In genomic region chr2:146347942-146348341, GRCm38 (mm10) we compare ENCODE assay signal across 11 mouse cellular contexts.
DNase-seq lines count a peak whose midpoint lies in the region.
"Had no signal": no experiment of that assay in that cellular context is flagged by ENCODE, and none has a peak within 500 bp of the region (broad histone marks: within the 10 kb centered on the region; RNA-seq: fewer than 3 reads in every experiment).

No protein-coding gene starts in this region.

- DNase-seq in retina, postnatal 1 day = peak; percentile 81
- DNase-seq in retina, embryonic 14.5 days (ENCODE audit: low spot score) = no peak
- peak; percentile 53 to 66 for DNase-seq in frontal cortex, adult 2 months (ENCODE audit: extremely low spot score in 1 of 2, low spot score in 1 of 2)
- peak; percentile 58 for DNase-seq in left cerebral cortex, adult 11 months (ENCODE audit: low spot score)
- peak; percentile 47 to 48 for DNase-seq in right cerebral cortex, postnatal 36 days (ENCODE audit: low spot score in 2 of 2)
- no peak for DNase-seq in urinary bladder, postnatal 4 days (ENCODE audit: low spot score in 2 of 2)
- no peak for DNase-seq in adrenal gland, postnatal 14 days
- DNase-seq in gastrocnemius, postnatal 36 days = no peak
- DNase-seq: adrenal gland, postnatal 36 days; kidney, adult 2 months; thymus, postnatal 25 days had no signal

- intact Hi-C loops in gastrocnemius, postnatal 36 days (cut with DNase I) = no loop called here

Comparison
In these comparisons a context has a peak if more than half of its experiments do, and no peak if none do; other contexts are left out.
1. DNase-seq: peak in retina, postnatal 1 day (single experiment), frontal cortex, adult 2 months (2 of 2), left cerebral cortex, adult 11 months (single experiment) and right cerebral cortex, postnatal 36 days (2 of 2); none in retina, embryonic 14.5 days (single experiment), urinary bladder, postnatal 4 days (0 of 2), adrenal gland, postnatal 14 days (single experiment) and gastrocnemius, postnatal 36 days (0 of 2).